Mouse (Mus musculus): ENCODE results near the gene Fam213a. TPM values are rescaled to one million over a fixed set of nuclear protein-coding genes. Genes with fewer than 3 reads are reported as not detected.

Gene Fam213a
- polyA plus RNA-seq, 1 experiment from 2014 or later, result 65.8 TPM

DNA sequence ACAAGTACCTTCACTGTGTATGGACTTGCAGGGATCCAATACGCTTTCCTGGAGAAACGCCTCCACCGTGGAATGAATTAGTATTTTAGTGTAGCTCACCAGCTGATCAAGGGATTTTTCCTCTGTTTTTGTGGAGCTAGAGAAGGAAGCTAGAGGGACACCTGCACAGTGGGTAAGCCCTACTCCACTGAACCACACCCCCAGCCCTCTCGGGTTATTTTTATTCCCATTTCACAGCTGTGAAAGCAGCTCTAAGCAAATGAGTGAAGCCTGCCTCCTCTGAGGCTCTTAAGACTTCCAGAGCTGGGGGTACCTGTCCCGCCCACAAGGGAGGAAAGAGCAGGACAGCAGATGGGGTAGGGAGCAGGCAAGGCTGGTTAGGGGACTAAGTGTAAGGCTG, 60.2 kb downstream of the Fam213a start:
- peaks cover 30% of the 10 kb centered on the region for H3K4me1 ChIP-seq (replicated peaks; ENCODE audit: control insufficient read depth, insufficient read depth, low read length)
- WGBS, result 72% methylated on average over 5 of the region's 5 CpGs

DNA sequence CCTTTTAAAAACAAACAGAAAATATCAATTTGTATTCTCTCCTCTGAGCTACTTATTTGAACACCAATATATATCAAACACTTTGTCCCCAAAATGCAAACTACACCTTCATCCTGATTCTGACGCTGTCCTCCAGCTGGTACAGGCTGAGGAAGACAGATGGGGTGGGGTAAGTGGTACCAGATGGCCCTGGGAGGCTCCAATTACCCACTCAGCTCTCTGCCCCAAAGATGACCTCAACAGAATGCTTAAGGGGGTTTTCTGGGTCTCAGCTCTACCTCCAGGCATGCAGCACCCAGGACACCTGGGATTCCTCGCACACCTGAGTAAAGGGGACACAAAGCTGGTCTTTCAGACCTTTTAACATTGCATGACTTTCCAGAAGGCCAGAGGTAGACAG, 60.9 kb downstream of the Fam213a start:
- Histone ChIP-seq H3K4me1 (replicated peaks; ENCODE audit: control insufficient read depth, insufficient read depth, low read length) (peaks cover 24% of the 10 kb centered on the region), H3K9ac (ENCODE audit: low read depth, low read length) (no peak overlapping the region), H3K4me2 (replicated peaks; ENCODE audit: low read depth, low read length) (no peak overlapping the region), H3K4me3 (ENCODE audit: low read depth, low read length) (no peak overlapping the region), H3K36me3 (ENCODE audit: control insufficient read depth, insufficient read depth, low read length) (no peaks in the 10 kb centered on the region), H3K27ac (ENCODE audit: low read depth, low read length) (no peak overlapping the region), H3K9me3 (ENCODE audit: control insufficient read depth, low read length) (no peaks in the 10 kb centered on the region), H3K27me3 (ENCODE audit: control insufficient read depth, insufficient read depth, low read length) (no peaks in the 10 kb centered on the region)
- DNase-seq (ENCODE audit: low spot score) (peak; percentile 62), ATAC-seq (ENCODE audit: low FRiP score) (no peak)
- 44% methylated on average over 2 of the region's 2 CpGs for WGBS

More for the DNA sequence above, 60.2 kb downstream of the Fam213a start:
- Histone ChIP-seq H3K36me3 (ENCODE audit: control insufficient read depth, insufficient read depth, low read length) (no peaks in the 10 kb centered on the region), H3K4me3 (ENCODE audit: low read depth, low read length) (no peak overlapping the region), H3K9me3 (ENCODE audit: control insufficient read depth, low read length) (no peaks in the 10 kb centered on the region), H3K27me3 (ENCODE audit: control insufficient read depth, insufficient read depth, low read length) (no peaks in the 10 kb centered on the region), H3K27ac (ENCODE audit: low read depth, low read length) (no peak overlapping the region), H3K4me2 (replicated peaks; ENCODE audit: low read depth, low read length) (no peak overlapping the region), H3K9ac (ENCODE audit: low read depth, low read length) (no peak overlapping the region)
- DNase-seq (ENCODE audit: low spot score) (no peak), ATAC-seq (ENCODE audit: low FRiP score) (no peak)

DNA sequence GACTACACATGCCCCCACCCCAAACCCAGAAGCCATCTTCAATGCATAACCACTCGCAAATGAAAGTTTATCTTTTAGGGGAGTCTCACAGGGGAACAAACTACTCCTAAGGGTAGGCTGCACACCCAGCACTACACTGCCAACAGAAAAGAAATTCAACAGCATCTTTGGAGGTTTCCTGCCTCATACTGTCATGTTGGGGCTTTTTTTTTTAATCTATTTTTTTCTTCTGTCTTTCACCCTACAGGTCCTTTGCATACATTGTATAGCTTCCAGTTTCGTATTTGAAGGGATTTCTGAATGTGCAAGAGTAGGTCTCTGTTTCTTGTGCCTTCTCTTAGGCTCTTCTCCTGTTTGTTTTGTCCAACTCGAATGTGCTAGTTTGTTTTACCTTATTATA, 61.3 kb downstream of the Fam213a start:
- H3K4me2 ChIP-seq (replicated peaks; ENCODE audit: low read depth, low read length), result no peak overlapping the region
- DNase-seq (ENCODE audit: low spot score) (no peak), ATAC-seq (ENCODE audit: low FRiP score) (no peak)
- H3K4me1 ChIP-seq (replicated peaks; ENCODE audit: control insufficient read depth, insufficient read depth, low read length), result peaks cover 24% of the 10 kb centered on the region
- no peak overlapping the region for H3K4me3 ChIP-seq (ENCODE audit: low read depth, low read length)
- H3K27ac ChIP-seq (ENCODE audit: low read depth, low read length), result no peak overlapping the region
- no peaks in the 10 kb centered on the region for H3K9me3 ChIP-seq (ENCODE audit: control insufficient read depth, low read length)
- WGBS, result 71% methylated on average over 3 of the region's 3 CpGs
- no peaks in the 10 kb centered on the region for H3K27me3 ChIP-seq (ENCODE audit: control insufficient read depth, insufficient read depth, low read length)
- no peaks in the 10 kb centered on the region for H3K36me3 ChIP-seq (ENCODE audit: control insufficient read depth, insufficient read depth, low read length)
- H3K9ac ChIP-seq (ENCODE audit: low read depth, low read length), result no peak overlapping the region

DNA sequence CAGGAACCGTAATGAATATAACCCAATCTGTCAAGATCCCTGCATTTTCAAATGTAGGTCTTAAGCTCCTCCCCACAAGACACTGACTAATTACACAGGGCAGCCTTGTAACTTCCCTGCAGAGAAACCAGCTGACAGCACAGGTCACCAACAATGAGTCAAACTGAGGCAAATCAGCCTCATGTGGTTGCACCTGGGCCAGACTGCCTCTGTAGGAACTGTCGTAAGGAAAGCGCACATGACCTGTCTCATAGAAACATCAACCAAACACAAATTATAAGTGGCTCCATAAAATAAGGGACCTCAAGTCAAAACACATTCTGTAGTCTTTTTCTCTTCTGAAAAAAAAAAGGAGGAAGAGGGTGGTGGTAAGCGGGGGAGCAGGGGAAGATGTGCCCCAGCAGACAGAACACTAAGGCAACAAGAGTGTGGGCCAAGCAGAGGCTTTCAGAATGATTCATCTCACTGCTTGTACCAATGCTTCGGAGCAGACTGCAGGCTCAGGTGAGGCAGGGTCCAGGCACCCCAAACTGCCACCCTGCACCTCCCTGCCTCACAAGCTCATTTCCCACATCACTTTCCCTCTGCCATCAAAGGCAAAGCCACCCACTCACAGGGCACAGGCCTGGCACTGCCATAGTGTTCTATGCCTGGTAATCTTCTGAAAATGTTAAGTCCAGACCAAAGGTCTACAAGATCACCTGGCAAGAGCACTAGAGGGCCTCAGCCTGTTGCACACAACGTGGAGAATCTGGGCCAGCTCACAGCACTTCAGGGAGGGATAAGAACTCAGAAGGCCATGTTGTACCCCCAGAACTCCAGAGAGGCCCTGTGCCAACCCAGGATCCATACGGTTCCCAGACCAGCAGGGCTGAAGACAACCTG, 63.6 kb downstream of the Fam213a start:
- Histone ChIP-seq H3K4me3 (ENCODE audit: low read depth, low read length) (no peak overlapping the region), H3K4me2 (replicated peaks; ENCODE audit: low read depth, low read length) (no peak overlapping the region), H3K9me3 (ENCODE audit: control insufficient read depth, low read length) (no peaks in the 10 kb centered on the region), H3K27ac (ENCODE audit: low read depth, low read length) (no peak overlapping the region), H3K4me1 (replicated peaks; ENCODE audit: control insufficient read depth, insufficient read depth, low read length) (peaks cover 6% of the 10 kb centered on the region), H3K27me3 (ENCODE audit: control insufficient read depth, insufficient read depth, low read length) (no peaks in the 10 kb centered on the region), H3K36me3 (ENCODE audit: control insufficient read depth, insufficient read depth, low read length) (0 out of 2 replicates have a peak, but pooled peaks cover 2% of the 10 kb centered on the region), H3K9ac (ENCODE audit: low read depth, low read length) (no peak overlapping the region)
- no peak for DNase-seq (ENCODE audit: low spot score)
- no peak for ATAC-seq (ENCODE audit: low FRiP score)
- 79% methylated on average over 7 of the region's 7 CpGs for WGBS

DNA sequence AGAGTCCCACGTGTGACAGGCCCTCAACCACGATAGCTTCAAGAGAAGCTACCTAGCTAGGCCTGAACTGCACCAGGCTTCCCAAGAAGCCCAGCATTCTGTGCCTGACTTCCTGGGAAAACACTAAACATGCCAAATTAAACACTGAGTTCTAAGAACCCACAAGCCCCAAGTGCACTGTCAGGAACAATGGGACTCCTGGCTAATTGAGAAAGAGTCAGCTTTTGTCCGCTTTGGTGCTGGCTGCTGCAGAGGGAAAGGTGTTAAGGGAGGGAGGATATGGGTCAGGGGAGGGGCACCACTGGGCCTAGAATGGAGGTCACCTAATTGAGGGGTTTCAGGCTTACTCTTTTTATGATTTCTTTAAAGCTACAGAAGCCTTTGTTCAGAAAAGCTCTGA, 64.5 kb downstream of the Fam213a start:
- H3K4me1 ChIP-seq (replicated peaks; ENCODE audit: control insufficient read depth, insufficient read depth, low read length), result no peaks in the 10 kb centered on the region; the same call in 1 of the 2 replicates
- DNase-seq (ENCODE audit: low spot score) (no peak), ATAC-seq (ENCODE audit: low FRiP score) (no peak)
- H3K4me2 ChIP-seq (replicated peaks; ENCODE audit: low read depth, low read length), result no peak overlapping the region
- H3K36me3 ChIP-seq (ENCODE audit: control insufficient read depth, insufficient read depth, low read length), result 0 out of 2 replicates have a peak, but pooled peaks cover 5% of the 10 kb centered on the region
- H3K27ac ChIP-seq (ENCODE audit: low read depth, low read length), result peak overlapping the region; percentile 25; the same call in 1 of the 2 replicates
- H3K27me3 ChIP-seq (ENCODE audit: control insufficient read depth, insufficient read depth, low read length), result no peaks in the 10 kb centered on the region
- no peaks in the 10 kb centered on the region for H3K9me3 ChIP-seq (ENCODE audit: control insufficient read depth, low read length)
- 56% methylated on average over 3 of the region's 3 CpGs for WGBS
- no peak overlapping the region for H3K9ac ChIP-seq (ENCODE audit: low read depth, low read length)
- no peak overlapping the region for H3K4me3 ChIP-seq (ENCODE audit: low read depth, low read length)

DNA sequence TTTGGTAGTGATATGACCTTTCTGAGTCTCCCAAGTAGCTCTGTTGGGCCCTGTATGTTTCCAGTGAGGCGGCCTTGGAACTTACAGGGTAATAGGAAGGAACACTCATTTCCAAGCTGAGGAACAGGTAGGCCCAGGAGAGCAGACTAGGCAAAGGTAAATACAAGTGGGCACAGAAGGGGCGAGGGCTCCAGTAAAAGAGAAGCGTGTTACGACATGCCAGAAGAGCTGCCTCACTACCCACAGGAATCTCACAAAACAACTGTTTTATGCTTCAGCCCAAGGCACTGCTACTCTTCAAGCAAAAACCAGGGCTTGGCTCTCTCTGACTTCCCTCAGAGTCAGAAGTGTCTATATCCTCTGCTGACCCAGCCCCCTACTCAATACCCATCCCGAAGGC, 65.1 kb downstream of the Fam213a start:
- Histone ChIP-seq H3K4me2 (replicated peaks; ENCODE audit: low read depth, low read length) (no peak overlapping the region), H3K9ac (ENCODE audit: low read depth, low read length) (no peak overlapping the region), H3K4me3 (ENCODE audit: low read depth, low read length) (no peak overlapping the region), H3K27me3 (ENCODE audit: control insufficient read depth, insufficient read depth, low read length) (no peaks in the 10 kb centered on the region), H3K27ac (ENCODE audit: low read depth, low read length) (peak overlapping the region; percentile 25; the same call in 1 of the 2 replicates), H3K36me3 (ENCODE audit: control insufficient read depth, insufficient read depth, low read length) (0 out of 2 replicates have a peak, but pooled peaks cover 5% of the 10 kb centered on the region), H3K4me1 (replicated peaks; ENCODE audit: control insufficient read depth, insufficient read depth, low read length) (no peaks in the 10 kb centered on the region; the same call in 1 of the 2 replicates), H3K9me3 (ENCODE audit: control insufficient read depth, low read length) (no peaks in the 10 kb centered on the region)
- DNase-seq (ENCODE audit: low spot score), result no peak
- WGBS, result 92% methylated on average over 5 of the region's 5 CpGs
- ATAC-seq (ENCODE audit: low FRiP score), result no peak

DNA sequence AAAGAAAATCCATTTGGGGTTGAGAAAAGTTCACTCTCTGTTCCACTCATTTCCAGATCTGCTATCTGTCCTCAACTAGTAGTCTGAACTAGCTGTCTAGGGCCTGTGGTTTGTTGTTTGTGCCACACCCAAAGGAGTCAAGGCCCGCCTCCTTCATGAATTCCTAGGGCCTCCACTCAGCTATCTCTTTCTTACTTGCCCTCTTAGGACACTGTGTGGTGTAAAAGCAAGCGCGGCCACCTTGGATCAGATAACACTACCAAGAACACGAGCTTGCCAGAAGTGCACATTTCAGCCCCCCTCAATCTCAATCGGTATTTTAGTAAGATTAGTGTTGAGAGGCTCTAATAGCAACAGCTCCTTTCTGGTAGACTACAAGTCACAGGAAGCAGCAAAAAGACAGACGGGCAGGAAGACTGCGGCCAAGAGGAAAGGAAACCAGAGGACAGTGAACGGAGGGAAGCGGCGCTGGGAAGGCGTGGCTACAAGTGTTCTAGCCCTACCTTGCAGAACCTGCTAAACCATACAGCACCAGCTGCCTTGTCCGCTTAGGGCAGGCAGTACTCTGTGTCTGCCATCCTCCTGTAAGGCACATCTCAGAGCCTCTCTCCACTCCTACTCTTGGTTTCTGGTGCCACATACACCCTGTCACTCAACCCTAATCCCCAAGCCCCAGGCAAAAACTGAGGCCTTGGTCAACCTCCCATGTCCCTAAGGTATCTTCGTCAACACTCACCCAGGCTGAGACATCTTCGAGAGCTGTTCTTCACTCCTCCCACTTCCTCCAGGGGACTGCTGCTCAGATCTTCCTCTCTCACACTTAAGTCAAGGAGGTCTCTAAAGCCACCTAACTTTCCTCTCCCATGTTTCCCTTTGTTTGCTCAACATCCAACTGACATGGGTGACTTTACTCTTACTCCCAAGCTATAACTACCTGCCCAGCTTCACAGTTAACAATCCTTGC, 65.9 kb downstream of the Fam213a start:
- no peak overlapping the region for H3K27ac ChIP-seq (ENCODE audit: low read depth, low read length)
- WGBS, result 86% methylated on average over 14 of the region's 14 CpGs
- H3K4me3 ChIP-seq (ENCODE audit: low read depth, low read length), result no peak overlapping the region
- no peaks in the 10 kb centered on the region for H3K27me3 ChIP-seq (ENCODE audit: control insufficient read depth, insufficient read depth, low read length)
- no peaks in the 10 kb centered on the region; the same call in 1 of the 2 replicates for H3K4me1 ChIP-seq (replicated peaks; ENCODE audit: control insufficient read depth, insufficient read depth, low read length)
- ATAC-seq (ENCODE audit: low FRiP score) (no peak), DNase-seq (ENCODE audit: low spot score) (no peak)
- H3K9ac ChIP-seq (ENCODE audit: low read depth, low read length), result no peak overlapping the region
- 0 out of 2 replicates have a peak, but pooled peaks cover 5% of the 10 kb centered on the region for H3K36me3 ChIP-seq (ENCODE audit: control insufficient read depth, insufficient read depth, low read length)
- H3K9me3 ChIP-seq (ENCODE audit: control insufficient read depth, low read length), result no peaks in the 10 kb centered on the region
- H3K4me2 ChIP-seq (replicated peaks; ENCODE audit: low read depth, low read length), result no peak overlapping the region

DNA sequence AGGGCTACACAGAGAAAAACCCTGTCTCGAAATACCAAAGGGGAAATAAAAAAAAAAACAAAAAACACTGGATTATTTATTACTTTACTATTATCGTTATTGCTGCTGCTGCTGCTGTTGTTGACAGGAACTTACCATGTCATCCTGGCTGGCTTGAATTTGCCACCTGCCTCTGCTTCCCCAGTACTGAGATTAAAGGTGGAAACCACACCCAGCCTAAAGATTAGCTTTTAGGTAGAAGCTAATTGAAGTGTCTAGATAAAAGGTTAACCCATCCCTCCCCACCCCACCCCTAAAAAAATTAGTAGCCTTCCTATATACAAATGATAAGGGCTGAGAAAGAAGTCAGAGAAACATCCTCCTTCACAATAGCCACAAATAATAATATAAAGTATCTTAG, 69.8 kb downstream of the Fam213a start:
- WGBS, result 98% methylated on average over 2 of the region's 2 CpGs
- Histone ChIP-seq H3K27me3 (ENCODE audit: control insufficient read depth, insufficient read depth, low read length) (no peaks in the 10 kb centered on the region), H3K4me1 (replicated peaks; ENCODE audit: control insufficient read depth, insufficient read depth, low read length) (no peaks in the 10 kb centered on the region), H3K9ac (ENCODE audit: low read depth, low read length) (no peak overlapping the region), H3K36me3 (ENCODE audit: control insufficient read depth, insufficient read depth, low read length) (0 out of 2 replicates have a peak, but pooled peaks cover 5% of the 10 kb centered on the region), H3K27ac (ENCODE audit: low read depth, low read length) (no peak overlapping the region), H3K4me3 (ENCODE audit: low read depth, low read length) (no peak overlapping the region), H3K9me3 (ENCODE audit: control insufficient read depth, low read length) (no peaks in the 10 kb centered on the region), H3K4me2 (replicated peaks; ENCODE audit: low read depth, low read length) (no peak overlapping the region)
- no peak for ATAC-seq (ENCODE audit: low FRiP score)
- DNase-seq (ENCODE audit: low spot score), result no peak

All from hindbrain, embryonic 11.5 days (tissue).